Mouse (Mus musculus): ENCODE measurements around the gene Garnl3.

- TF ChIP-seq CTCF (IDR thresholded peaks at IDR 0.05; ENCODE audit: extremely low read depth, insufficient read depth, low read length) (no peak), POLR2A (IDR thresholded peaks at IDR 0.05; ENCODE audit: extremely low read depth, insufficient read depth, low read length) (no peak)
These were observed 46.9 kb upstream of the Garnl3 start for GRCm38 (mm10) chr2:33178243-33178932.
